Mouse (Mus musculus) heart, adult 11 months (tissue): Measurements from ENCODE around the gene Dst.

Experiments used
- DNase-seq: peaks from one replicate; pipeline ENCODE4 v3.0.0; 2022

Dst gene

DNA sequence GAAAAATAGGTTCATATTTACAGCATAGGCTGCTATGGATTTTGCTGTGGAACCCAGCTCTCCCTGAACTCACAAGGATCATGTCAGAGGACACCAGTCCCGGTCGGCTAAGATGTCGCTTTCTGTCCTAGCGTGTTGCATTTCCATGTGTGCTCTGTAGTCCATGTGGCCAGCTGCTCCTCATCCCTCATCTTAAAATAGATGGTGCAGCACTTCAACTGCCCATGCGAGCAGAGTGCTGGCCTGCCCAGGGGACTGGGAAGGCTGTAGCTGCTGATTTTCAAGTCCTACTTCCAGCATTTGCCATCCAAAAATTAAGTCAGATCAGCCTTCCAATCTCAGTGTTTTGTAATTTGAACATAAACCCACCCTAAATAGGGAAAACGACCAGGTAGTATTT, 83.0 kb downstream of the Dst start:
- peak; percentile 92 for DNase-seq

DNA sequence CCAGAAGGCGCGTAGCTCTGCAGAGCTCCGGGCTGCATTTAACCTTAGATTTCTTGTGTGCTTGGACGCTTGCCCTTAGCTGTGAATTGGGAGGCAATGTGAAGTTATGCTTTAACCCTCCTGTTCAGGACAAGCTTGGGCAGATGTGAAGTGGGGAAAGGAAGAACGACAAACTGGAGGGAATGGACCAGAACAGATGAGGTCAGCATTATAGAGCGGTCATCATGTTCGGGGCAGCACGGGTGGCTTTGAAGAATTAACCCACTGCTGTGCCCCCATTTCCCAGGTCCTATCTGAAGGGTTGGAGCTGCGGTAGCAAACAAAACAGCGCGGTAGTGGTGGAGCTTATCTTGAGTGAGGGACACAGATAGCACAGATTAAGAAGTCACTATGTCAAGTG, 84.8 kb downstream of the Dst start:
- peak; percentile 64 for DNase-seq

DNA sequence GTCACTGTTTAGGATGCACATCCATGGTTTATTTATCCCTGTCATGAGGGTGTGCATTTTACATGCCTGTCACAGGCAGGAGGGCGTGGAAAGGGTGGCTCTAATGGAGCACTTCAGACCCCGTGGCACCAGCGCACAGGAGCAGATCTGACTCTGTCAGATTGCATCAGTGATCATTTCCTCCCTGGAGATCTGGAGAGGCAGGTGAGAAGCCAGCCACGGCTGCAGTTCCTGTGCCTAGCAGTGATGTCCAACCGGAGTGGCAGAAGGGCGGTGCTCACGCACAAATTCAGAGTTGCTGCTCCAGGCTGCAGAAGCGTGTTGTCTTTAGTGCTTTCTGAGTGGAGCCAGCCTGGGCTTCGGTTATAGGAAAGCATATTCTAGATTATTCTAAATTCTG, 86.2 kb downstream of the Dst start:
- DNase-seq, result peak; percentile 92

DNA sequence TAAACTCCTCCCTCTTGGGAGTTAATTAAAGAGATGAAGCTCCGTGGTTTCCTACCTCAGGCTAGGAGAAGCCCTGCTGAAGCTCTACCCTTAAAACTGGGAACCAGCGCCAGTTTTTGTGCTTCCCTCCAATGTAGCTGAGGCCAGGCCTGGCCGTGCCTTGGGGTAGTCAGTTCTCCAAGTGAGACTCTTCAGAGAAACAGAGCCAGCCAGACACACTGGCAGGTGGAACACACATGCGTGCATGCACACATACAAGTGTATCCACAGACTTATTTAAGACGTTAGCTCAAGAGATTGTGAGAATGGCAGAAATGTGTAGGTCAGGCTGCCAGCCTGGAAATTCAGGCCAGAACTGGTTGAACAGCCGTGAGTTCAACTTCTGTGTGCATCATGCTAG, 87.4 kb downstream of the Dst start:
- DNase-seq, result peak; percentile 70

DNA sequence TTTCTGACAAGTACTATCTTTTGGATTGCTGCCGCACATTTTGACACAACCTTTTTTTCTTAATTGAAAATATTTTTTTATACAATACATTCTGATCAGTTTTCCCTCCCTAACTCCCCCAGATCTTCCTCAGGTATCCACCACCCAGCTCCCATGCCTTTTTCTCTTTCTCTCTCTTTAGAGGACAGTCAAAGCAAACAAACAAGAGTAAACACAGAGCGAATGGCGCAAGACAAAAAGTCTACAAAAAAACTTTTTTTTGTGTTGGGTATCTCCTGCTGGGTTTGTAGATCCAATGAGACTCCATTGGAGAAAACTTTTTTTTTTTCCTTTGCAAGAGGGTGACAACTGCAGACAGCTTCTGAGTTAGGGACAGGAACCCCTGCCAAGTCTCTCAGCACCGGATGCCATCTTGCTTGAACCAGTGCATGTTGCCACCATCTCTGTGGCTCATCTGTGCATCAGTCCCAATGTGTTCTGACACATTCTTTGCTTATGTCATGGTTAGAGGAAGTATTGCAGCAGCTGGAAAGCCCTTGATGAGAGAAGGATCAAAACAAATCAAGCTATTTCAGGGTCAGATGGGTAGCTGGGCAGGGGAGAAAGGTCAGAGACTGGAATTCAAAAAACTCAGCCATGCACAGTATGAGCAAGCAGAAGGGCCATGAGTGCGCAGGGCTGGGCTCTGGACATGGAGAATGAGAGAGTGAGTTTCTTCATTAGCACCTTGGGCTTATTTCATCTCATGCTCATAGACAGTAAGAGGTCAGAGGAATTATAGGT, 88.3 kb downstream of the Dst start:
- peak; percentile 35 for DNase-seq

DNA sequence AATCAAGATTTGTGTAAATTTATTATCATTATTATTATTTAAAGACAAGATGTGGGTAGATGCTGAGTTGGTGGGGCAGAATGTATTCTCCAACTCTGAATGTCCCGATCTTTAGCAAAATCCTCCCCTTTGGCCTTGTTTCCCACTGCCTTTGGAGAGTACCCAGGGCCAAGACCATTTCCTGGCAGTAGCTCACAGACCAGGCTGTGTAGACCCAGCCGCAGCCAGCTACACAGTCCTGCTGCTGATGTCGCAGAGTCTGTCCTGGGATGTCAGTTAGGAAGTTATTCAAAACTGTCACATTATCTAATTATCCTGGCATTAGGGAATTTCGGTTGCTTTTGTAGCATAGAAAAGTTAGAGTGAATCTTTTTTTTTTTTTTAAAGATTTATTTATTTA, 94.3 kb downstream of the Dst start:
- DNase-seq, result peak; percentile 89

DNA sequence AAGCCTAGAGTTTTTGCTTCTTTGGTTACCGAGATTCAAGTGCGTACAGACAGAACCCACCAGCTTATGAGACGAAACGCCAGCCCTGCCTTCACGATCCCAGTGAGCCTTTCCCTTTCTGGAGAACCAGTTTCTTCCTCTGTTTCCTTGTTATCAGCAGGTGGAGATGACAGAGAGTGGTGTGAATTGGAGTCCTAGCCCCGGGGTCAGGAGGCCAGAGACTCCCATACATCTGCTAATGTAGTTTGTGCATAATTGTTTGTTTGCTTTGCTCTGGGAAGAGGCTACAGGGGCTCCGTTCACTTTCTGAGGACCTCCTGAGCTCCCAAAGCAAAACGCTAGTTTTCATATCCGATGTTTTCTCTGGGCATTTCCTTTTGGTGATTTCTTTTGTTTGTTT, 94.9 kb downstream of the Dst start:
- peak; percentile 66 for DNase-seq

DNA sequence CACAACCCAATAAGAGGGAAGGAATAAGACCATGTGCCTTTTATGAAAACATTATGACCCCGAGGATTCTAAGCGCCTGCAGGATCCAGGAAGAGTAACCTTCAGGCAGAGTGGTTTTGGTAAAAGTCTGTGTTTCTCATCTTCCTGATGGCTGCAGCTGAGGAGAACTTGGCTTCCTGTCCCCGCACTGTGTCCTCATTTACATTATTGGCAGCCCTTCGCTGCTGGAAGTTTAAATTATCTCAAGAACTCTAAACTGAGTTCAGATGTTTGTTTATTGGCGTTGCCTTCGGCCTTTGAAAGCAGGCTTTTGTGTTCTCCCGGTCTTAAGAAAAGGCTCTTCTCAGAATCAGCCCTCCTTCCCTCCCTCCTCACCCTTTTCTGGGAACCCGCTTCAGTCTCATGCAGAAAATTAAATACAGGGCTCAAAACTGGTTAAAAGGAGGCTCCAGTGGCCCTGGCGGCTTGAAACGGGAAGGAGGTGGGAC, 97.3 kb downstream of the Dst start:
- no peak for DNase-seq

DNA sequence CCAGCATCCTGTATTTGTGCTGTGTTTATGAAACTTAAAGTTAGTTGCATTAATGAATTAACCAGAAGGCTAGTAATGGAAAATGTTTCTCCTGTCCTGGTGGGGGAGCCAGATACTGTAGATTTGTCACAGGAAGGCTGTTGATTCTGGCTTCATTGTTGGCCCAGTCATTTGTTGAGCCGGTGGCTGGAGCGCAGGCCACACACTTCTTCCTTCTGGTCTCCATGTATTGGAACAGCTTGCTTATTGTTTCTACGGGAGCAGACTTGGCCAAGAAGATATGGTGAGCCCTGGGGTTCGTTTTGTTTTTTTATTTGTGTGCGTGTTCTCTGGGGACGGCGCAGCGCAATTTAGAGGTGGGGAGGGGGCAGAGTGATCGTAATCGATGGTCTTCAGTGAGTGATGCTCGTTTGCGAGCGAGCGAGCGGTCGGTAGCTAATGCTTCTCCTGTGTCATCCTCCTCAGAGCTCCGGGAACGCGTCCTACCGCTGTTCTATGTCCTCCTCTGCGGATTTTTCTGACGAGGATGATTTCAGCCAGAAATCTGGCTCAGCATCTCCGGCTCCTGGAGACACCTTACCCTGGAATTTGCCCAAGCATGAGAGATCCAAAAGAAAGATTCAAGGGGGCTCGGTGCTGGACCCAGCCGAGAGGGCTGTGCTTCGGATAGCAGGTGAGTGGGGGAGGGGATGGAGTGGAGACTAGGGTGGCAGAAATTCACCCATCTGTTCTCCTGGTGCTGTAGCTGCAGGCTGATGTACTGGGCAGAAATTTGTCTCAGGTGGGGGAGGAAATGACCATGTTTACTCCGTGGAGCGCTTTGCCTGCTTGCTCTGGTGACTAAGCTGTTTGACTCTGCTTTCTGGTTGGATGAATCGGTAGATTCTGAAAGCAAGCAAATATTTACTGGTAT, 98.0 kb downstream of the Dst start:
- DNase-seq, result peak; percentile 99

DNA sequence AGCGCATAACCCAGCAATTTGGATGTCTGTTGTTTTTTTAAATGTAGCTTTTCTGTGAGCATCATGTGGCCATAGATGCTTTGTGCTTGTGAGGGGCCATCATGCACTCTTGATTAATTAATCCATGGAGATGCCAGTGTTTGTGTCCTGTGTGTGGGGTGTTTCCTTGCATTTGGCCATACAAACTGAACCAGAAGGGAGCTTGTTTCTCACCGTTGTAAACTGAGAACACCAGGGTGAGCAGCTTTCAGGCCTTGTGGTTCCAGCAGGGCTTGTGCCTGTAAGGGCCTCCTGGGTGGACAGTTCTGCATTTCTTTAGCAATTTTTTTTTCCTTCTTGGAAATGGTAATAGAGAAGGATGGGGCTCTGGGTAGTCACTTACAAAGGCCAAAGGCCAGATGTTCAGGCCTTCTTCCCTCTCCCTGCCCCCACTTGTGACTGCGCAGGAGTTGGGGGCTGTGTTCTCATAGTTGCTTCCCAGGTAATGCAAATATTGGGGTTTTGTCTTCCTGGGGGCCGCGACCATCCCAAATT, 98.9 kb downstream of the Dst start:
- DNase-seq, result peak; percentile 81

DNA sequence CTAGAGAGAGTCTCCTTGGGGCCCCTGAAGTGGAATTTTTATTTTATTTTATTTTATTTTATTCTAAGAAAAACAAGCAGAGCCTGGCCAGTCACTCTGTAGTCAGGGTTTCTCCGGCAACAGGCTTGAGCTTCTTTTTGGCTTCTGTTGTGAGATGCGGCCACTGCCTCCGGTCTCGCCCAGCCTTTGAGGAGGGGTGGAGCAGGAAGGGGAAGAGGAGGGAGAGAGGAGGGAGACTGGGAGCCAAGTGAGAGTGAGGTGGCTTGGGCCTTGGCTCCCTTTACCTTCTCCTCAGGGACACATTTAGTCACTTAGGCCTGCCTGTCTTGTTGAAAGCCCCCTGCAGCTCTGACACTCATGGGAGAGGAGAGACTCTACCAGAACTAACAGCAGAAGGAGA, 99.4 kb downstream of the Dst start:
- DNase-seq, result peak; percentile 98

DNA sequence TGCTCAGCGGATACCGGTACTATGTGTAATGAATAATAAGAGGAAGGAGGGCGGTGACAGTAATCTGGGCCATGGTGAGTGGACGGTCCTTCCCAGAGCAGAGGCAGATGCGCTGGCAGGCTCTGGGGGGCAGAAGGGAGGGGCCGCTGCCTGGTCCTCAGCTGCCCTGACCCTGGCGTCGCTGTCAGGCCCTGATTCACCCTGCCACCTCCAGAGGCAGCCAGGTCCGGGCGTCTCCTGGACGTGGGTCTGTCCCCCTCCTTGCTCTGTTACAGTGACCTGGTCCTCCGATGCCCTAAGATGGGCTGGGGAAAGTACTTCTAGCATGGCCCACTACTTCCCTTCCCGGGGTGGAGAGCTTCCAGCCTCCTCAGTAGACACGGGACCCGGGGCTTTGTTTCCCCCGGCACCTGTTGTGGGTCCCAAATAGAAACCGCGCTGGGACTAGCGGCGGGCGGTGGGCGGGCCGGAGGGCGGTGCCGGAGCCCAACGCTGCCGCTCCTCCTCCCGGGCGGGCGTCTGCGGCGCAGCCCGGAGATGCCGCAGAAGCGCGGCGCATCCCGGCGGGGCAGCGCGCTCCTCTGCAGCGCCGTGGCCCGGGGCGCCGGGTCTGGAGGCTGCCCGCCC, 103.1 kb downstream of the Dst start:
- peak; percentile 99 for DNase-seq

DNA sequence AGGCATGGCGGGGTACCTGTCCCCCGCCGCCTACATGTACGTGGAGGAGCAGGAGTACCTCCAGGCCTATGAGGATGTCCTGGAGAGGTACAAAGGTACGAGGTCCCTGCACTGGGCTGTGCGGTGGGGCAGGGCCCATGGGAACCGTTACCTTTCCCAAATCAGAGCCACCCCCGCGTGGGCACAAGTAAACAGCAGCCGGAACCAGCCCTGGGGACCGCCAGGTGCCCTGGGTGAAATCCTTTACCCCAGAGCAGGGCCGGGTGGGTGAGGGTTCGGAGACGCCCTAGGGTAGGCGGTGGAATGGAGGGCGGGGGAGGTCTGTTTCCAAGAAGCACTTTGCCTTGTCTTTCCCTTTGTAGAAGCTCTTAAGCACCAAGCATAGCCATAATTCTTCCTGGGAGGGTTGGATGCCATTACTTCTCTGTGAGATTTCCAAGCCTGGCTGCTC, 103.8 kb downstream of the Dst start:
- peak; percentile 95 for DNase-seq

DNA sequence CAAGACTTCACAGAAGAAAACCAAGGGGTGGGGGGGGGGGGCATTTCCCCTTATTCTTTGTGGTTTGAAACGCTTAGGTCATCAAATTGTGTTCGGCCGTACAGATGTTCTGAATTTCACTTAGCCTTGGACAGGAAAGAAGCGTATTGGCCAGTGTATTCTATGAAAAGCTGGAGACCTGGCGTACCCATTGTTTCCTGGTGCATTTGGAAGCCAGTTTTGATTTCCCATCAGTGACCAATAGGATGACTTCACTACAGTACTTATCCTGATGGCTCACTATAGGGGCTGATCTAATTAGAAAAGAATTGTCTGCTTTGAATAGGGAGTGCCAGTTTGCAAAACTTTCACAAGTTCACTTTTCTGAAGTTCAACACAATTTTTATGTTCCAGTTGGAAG, 105.5 kb downstream of the Dst start:
- DNase-seq, result no peak

DNA sequence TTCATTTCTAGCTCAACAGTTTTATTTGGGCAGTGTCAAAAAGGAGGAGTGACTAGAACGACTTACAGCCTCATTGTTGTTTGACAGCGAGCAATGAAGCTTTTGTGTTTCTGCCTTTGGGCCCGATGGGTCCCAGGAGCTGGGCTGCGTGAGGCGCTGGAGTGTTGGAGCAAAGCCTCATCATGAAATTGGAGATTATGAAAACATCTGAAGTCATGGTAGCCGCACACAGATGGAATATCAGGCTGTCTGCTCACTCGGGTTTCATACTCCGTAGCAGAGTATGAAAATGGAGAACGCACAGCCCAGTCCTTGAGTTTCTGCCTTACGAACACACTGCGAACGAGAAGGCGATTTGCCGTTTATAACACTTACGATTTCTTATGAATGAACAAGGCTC, 108.8 kb downstream of the Dst start:
- peak; percentile 88 for DNase-seq

DNA sequence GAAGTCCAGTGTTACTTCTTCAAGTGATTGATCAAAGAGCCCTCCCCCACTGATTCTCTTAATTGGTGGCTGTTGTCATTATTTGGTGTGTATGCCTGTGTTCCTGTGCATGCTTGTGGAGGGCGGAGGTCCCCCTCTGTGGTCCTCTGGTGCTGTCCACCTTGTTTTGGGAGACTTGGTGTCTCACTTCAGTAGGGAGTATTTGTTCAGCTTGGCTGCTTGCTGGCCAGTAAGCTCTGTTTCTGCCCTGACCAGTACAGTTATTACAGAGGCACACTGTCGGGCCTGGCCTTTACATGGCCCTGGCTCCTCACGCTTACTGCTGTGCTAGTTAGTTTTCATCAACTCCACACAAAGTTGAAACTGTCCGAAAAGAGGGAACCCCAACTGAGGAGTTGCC, 109.3 kb downstream of the Dst start:
- DNase-seq, result no peak

DNA sequence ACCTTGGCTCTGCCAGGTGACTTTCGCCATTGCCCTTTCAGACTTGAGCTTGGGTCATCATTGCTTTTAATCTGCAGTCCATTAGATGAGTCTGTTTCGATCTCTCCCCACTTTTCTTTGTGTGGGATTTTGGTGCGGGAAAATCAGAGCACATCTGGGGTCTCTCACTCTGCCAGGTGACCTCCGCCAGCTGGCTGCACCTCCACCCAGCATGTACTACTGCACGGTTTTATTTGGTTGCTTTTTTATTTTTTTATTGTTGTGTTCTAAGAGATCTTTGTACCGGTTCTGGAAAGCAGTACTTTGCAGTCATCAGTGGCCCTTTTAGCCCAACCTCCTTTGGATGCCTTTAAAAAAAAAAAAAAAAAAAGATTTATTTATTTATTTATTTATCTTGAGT, 112.6 kb downstream of the Dst start:
- peak; percentile 87 for DNase-seq

DNA sequence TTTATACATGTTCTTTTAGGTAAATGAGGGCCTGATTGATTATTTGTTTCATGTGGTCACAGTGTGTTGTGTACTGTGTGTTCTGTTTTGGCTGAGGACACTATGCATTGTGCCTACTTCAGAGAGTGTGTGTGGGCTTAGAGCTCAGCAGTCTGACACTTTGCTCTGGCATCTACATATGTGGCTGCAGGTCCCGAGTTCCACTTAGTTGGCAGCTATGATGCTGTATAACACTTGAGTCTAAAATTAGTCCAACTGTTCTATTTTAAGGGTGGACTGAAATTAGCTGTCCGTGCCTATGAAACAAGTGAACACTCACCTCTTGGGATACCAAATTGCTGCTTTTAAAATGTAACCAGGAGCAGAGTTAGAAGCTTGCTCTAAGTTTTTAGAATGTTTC, 113.5 kb downstream of the Dst start:
- peak; percentile 93 for DNase-seq

DNA sequence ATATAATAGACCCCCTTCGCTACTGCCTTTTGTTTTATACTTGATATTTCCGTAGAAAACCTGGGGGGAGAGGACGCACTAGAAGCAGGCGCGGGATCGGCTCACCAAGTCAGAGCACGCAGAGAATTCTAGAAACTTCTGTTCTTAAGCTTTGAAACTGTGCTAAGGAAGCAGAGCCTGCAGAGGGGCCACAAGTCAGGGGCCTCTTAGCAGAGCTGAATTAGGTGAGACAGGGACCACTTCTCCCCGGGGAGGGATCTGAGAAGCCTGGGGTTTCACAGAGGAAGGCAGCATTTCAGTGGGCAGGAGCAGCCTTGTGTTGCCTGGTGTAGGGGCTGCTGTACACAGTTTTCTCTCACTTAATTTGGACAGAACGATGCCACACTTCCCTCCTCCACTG, 115.1 kb downstream of the Dst start:
- DNase-seq, result peak; percentile 51

DNA sequence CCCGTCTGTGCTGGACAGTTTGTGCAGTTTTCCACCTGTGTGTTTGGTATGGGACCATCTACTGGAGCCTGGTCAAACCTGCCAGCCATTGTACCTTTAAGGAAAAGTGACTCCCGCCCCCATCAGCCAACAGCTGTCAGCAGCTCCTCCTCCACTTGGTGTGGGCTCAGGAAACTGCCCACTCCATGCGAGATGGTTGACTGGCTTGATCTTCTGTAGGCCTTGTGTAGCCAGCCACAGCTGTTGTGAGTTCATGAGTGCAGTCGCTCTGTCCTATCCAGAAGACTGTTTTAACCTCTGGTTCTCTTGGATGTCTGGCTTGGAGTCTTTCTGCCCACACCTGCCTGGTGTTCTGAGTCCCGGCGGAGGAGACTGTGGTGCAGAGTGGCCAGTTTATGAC, 117.9 kb downstream of the Dst start:
- DNase-seq, result peak; percentile 88

DNA sequence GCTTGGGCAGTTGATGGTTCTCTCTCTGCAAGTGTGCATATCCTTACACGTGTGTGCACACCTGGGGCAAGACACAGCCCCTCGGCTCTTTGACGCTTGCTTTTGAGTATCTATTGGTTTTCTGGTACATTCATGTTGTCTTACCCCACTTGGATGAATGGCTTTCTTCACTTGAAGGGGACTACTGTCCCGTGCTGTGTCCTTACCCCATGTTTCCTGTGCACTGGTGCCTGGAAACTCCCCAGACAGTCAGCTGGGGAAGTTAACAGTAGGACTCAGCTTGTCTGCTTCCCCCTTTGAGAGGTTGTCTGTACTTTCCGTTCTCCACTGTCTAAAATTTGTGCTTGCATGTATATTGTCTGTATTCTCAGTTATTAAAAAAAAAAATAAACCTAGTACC, 120.7 kb downstream of the Dst start:
- peak; percentile 95 for DNase-seq

DNA sequence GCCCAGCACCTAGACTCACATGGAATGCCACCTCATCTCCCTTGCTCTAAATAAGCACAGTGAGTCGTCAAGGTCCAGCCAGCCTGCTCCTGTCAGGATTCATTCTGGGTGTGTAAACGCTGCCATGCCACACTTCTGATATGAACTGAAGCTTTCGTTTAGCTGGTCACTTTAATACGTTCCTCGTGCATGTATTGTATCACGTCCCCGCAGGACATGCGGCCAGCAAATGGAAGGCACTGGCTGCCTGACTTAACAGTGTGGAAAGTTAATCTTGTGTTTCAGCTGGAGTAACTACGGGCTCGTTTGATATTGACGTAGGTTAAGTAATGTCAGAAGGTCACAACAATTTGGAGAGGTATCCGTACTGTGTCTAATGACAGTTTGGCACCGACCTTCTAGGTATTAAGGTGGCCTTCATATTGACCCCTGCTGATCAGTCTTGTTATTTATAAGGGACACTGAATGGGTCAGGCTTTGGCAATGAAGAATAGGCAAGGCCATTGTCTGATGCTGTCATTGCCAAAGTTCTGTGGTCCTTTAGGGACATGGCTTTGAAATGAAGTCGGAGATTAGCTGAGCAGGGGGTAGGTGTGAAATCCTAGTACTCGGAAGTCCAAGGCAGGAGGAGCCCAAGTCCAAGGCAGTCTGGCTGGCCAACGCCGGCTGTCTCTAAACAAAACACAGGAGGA, 122.5 kb downstream of the Dst start:
- peak; percentile 87 for DNase-seq

DNA sequence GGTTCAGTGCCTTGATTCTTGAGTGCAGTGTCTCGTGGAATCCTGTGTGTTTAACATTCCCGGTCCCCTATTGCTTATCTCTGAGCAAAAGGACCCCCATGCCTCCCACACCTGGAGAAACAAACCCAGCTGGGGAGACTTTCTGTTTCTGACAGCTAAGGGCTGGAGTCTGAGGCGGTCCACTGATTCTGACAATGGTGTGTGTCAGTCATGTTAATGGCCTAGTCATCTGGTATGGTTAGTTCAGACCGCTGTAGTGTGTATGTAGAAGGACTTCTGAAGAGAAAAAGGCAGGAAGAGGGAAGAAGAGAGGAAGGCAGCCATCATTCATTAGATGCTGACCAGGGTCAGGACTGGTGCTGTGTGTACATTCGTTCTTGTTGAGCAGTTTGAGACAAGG, 125.0 kb downstream of the Dst start:
- peak; percentile 71 for DNase-seq
